Mouse (Mus musculus) left cerebral cortex, adult 9 months (tissue): ENCODE results near the gene Pdpk1.
"Not testable (repeated sequence)": the region's sequence is repeated elsewhere in the genome, so short reads cannot be mapped to it uniquely, and the experiment has no call there.

Experiments
- DNase-seq, 2 experiments: peaks; one replicate each; pipeline ENCODE4 v3.0.0; 2022; ENCODE audit warnings: low spot score in 2 of 2

Pdpk1 gene

GRCm38 (mm10) chr17:24163176-24163962, 12.6 kb upstream of the Pdpk1 start, which contains the start of gene Amdhd2:
Amdhd2 (minus strand) TSS chr17:24163766.
- DNase-seq, result peak; percentile 94 to 99

GRCm38 (mm10) chr17:24162584-24163175, 12.0 kb upstream of the Pdpk1 start:
- DNase-seq, result no peak

GRCm38 (mm10) chr17:24161466-24161865, 10.7 kb upstream of the Pdpk1 start:
- no peak for DNase-seq

GRCm38 (mm10) chr17:24157526-24157925, 6.8 kb upstream of the Pdpk1 start:
- DNase-seq, result no peak

GRCm38 (mm10) chr17:24157121-24157520, 6.4 kb upstream of the Pdpk1 start:
- no peak for DNase-seq

- no peak for DNase-seq
These were observed 5.7 kb upstream of the Pdpk1 start for GRCm38 (mm10) chr17:24156394-24156793.

GRCm38 (mm10) chr17:24155742-24156141, 5.0 kb upstream of the Pdpk1 start:
- no peak for DNase-seq

- no peak for DNase-seq
These were observed 3.7 kb upstream of the Pdpk1 start for GRCm38 (mm10) chr17:24154463-24154862.

GRCm38 (mm10) chr17:24151890-24152563, 1.3 kb upstream of the Pdpk1 start:
- DNase-seq, result peak in 1 of 2 experiments; percentile 72

- DNase-seq, result no peak
These were observed 658 bp upstream of the Pdpk1 start for GRCm38 (mm10) chr17:24151382-24151781.

- no peak for DNase-seq
These were observed 1.3 kb downstream of the Pdpk1 start for GRCm38 (mm10) chr17:24149421-24149820.

- no peak for DNase-seq
These were observed 7.8 kb downstream of the Pdpk1 start for GRCm38 (mm10) chr17:24142897-24143296.

- DNase-seq, result peak; percentile 92 to 97
These were observed 9.3 kb downstream of the Pdpk1 start for GRCm38 (mm10) chr17:24141425-24141920.

GRCm38 (mm10) chr17:24140845-24141424, 9.8 kb downstream of the Pdpk1 start:
- no peak for DNase-seq

- DNase-seq, result no peak
These were observed 10.8 kb downstream of the Pdpk1 start for GRCm38 (mm10) chr17:24139968-24140367.

GRCm38 (mm10) chr17:24139256-24139655, 11.5 kb downstream of the Pdpk1 start:
- no peak for DNase-seq

- DNase-seq, result no peak
These were observed 13.4 kb downstream of the Pdpk1 start for GRCm38 (mm10) chr17:24137226-24137880.

GRCm38 (mm10) chr17:24134062-24134461, 16.7 kb downstream of the Pdpk1 start:
- DNase-seq, result no peak

- not testable (repeated sequence) for DNase-seq
These were observed 17.8 kb downstream of the Pdpk1 start for GRCm38 (mm10) chr17:24132919-24133318.

- no peak for DNase-seq
These were observed 19.2 kb downstream of the Pdpk1 start for GRCm38 (mm10) chr17:24131570-24131969.

- DNase-seq, result not testable (repeated sequence)
These were observed 21.5 kb downstream of the Pdpk1 start for GRCm38 (mm10) chr17:24129246-24129645.

GRCm38 (mm10) chr17:24127592-24127991, 23.1 kb downstream of the Pdpk1 start:
- DNase-seq, result no peak
